Mouse (Mus musculus) MEL (cell line): Measurements from ENCODE around the gene Tmem82.

Experiments
- CHD1 ChIP-seq: IDR thresholded peaks from 2 replicates; pipeline ENCODE4 v1.6.1; 2012; ENCODE audit warnings: low read depth, mild to moderate bottlenecking, inconsistent platforms, low read length, improper control_type of control experiment
- CTCF ChIP-seq, 3 experiments: IDR thresholded peaks in 2 of 3; conservative IDR thresholded peaks in 1 of 3; 2 replicates each; pipeline ENCODE4 v1.5.1; 2011 to 2012; ENCODE audit warnings: low read length in 3 of 3, low read depth in 2 of 3, mild to moderate bottlenecking in 2 of 3, improper control_type of control experiment in 1 of 3, inconsistent platforms in 1 of 3, mixed read lengths in 1 of 3, moderate library complexity in 1 of 3; ENCODE audit not compliant: control insufficient read depth in 1 of 3, insufficient read depth in 1 of 3, poor library complexity in 1 of 3, severe bottlenecking in 1 of 3
- EP300 ChIP-seq, 2 experiments: IDR thresholded peaks; 2 replicates each; pipeline ENCODE4 v1.6.1; 2011; ENCODE audit warnings: improper control_type of control experiment in 2 of 2, low read length in 2 of 2, low read depth in 1 of 2, mild to moderate bottlenecking in 1 of 2
- ETS1 ChIP-seq: IDR thresholded peaks from 2 replicates; pipeline ENCODE4 v1.6.1; 2012; ENCODE audit warnings: low read depth, mild to moderate bottlenecking, inconsistent platforms, low read length, improper control_type of control experiment, moderate library complexity
- GABPA ChIP-seq: IDR thresholded peaks from 2 replicates; pipeline ENCODE4 v1.6.1; 2012; ENCODE audit warnings: low read depth, mild to moderate bottlenecking, inconsistent platforms, low read length, improper control_type of control experiment, moderate library complexity
- JUND ChIP-seq: IDR thresholded peaks from 2 replicates; pipeline ENCODE4 v1.6.1; 2011; ENCODE audit warnings: low read depth, mild to moderate bottlenecking, improper control_type of control experiment, low read length
- MAFK ChIP-seq: IDR thresholded peaks from 2 replicates; pipeline ENCODE4 v1.6.1; 2011; ENCODE audit warnings: low read depth, mild to moderate bottlenecking, low read length, improper control_type of control experiment, borderline replicate concordance
- MEF2A ChIP-seq: IDR thresholded peaks from 2 replicates; pipeline ENCODE4 v1.6.1; 2014; ENCODE audit warnings: low read depth, mild to moderate bottlenecking, inconsistent platforms, low read length, improper control_type of control experiment; ENCODE audit not compliant: poor library complexity, insufficient replicate concordance, severe bottlenecking; ENCODE audit errors: extremely low read depth
- MXI1 ChIP-seq: IDR thresholded peaks from 2 replicates; pipeline ENCODE4 v1.6.1; 2011; ENCODE audit warnings: mild to moderate bottlenecking, low read depth, low read length, improper control_type of control experiment
- POLR2A ChIP-seq, 2 experiments: IDR thresholded peaks; 2 replicates each; pipeline ENCODE4 v1.6.1; 2011 to 2012; ENCODE audit warnings: low read length in 2 of 2, mild to moderate bottlenecking in 2 of 2, control low read depth in 1 of 2, improper control_type of control experiment in 1 of 2, low read depth in 1 of 2, moderate library complexity in 1 of 2; ENCODE audit not compliant: control insufficient read depth in 1 of 2, insufficient read depth in 1 of 2, poor library complexity in 1 of 2
- POLR2AphosphoS2 ChIP-seq: IDR thresholded peaks from 2 replicates; pipeline ENCODE4 v1.6.1; 2011; ENCODE audit warnings: low read length, improper control_type of control experiment
- TAL1 ChIP-seq: IDR thresholded peaks from 2 replicates; pipeline ENCODE4 v1.6.1; 2012; ENCODE audit warnings: mild to moderate bottlenecking, inconsistent platforms, low read length, moderate library complexity, mixed read lengths
- ZNF384 ChIP-seq: IDR thresholded peaks from 2 replicates; pipeline ENCODE4 v1.6.1; 2012; ENCODE audit warnings: low read depth, mild to moderate bottlenecking, inconsistent platforms, low read length, improper control_type of control experiment

- TF ChIP-seq MAFK (no peak), MXI1 (no peak), EP300 (IDR thresholded peaks at IDR 0.05; ENCODE audit: low read depth in 1 of 2, low read length in 2 of 2) (no peak), ETS1 (no peak), CTCF (IDR thresholded peaks at IDR 0.05 in 2 of 3, conservative IDR thresholded peaks at IDR 0.05 in 1 of 3; ENCODE audit: control insufficient read depth in 1 of 3, insufficient read depth in 1 of 3, low read depth in 2 of 3, low read length in 3 of 3, poor library complexity in 1 of 3, severe bottlenecking in 1 of 3) (no peak), MEF2A (no peak), TAL1 (no peak), GABPA (no peak), POLR2AphosphoS2 (no peak), POLR2A (IDR thresholded peaks at IDR 0.05; ENCODE audit: control insufficient read depth in 1 of 2, insufficient read depth in 1 of 2, low read depth in 1 of 2, low read length in 2 of 2, poor library complexity in 1 of 2) (no peak), ZNF384 (no peak), CHD1 (no peak), JUND (no peak)
These were observed 30.8 kb upstream of the Tmem82 start for GRCm38 (mm10) chr4:141649244-141649643.
